In the genomic region with DNA sequence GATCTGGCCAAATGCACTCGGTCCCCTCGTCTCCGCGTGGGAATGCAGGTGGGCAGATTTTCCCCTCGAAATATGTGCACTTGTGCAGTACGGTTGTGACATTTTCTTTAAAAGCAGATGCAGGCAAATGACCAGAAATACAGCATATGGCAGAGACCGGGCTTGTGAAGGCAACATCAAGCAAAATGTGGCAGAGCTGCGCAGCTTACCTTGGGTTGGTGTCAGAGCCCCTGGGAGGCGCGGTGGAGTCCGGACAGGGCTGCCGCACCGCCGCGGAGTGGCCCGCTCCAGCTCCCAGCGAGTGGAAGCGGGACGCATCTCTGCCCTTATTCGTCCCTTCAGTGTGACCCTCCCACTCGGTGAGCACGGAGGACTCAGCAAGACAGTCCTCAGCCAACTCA, we compare ENCODE assay signal across 8 mouse cellular contexts. TPM values are rescaled to one million over a fixed set of nuclear protein-coding genes. Genes with fewer than 3 reads are reported as not detected.
DNase-seq lines count a peak whose midpoint lies in the region; ATAC-seq and TF ChIP-seq lines count a peak whose summit lies in the region.

A gene (minus strand): TSS at position 332 of the 401 bp plus-strand sequence.

- peak; percentile 53; the same call in 1 of the 2 replicates for ATAC-seq in lung, embryonic 14.5 days (ENCODE audit: insufficient read depth)
- ATAC-seq in granulocyte monocyte progenitor cell, adult 5-6 weeks (replicated peaks; ENCODE audit: poor library complexity, severe bottlenecking): peak; percentile 83
- ATAC-seq in midbrain, embryonic 14.5 days (ENCODE audit: low FRiP score, low TSS enrichment): peak; percentile 72
- ATAC-seq in erythroid progenitor cell, adult 5-6 weeks (replicated peaks; ENCODE audit: low FRiP score, poor library complexity, severe bottlenecking): no peak

- peaks cover 38% of the 10 kb centered on the region for H3K27me3 ChIP-seq in lung, embryonic 14.5 days (ENCODE audit: insufficient read depth, low read length)
- peaks cover 41% of the 10 kb centered on the region for H3K27me3 ChIP-seq in midbrain, embryonic 14.5 days (ENCODE audit: control insufficient read depth, insufficient read depth, low read length)

- DNase-seq in lung, embryonic 14.5 days: peak; percentile 8
- DNase-seq in lung, adult 18-20 months: no peak
- DNase-seq in cerebellum, postnatal 14 days: peak; percentile 65 to 76
- peak; percentile 27 to 64 for DNase-seq in left cerebral cortex, adult 18-20 months (ENCODE audit: low spot score in 2 of 2)
- DNase-seq in midbrain, embryonic 14.5 days: peak; percentile 54
- DNase-seq in ovary, adult 18-20 months (ENCODE audit: low spot score): no peak

- H3K4me2 ChIP-seq in lung, embryonic 14.5 days: peak within 1 kb of the TSS; percentile 97
- peak within 1 kb of the TSS; percentile 99 for H3K4me2 ChIP-seq in midbrain, embryonic 14.5 days (ENCODE audit: low read length)

- H3K27ac ChIP-seq in lung, embryonic 14.5 days (ENCODE audit: low read depth): no peak within 1 kb of the TSS
- H3K27ac ChIP-seq in midbrain, embryonic 14.5 days (replicated peaks; ENCODE audit: low read depth, low read length): no peak within 1 kb of the TSS

- WGBS in lung, embryonic 14.5 days: 2% methylated on average over 22 of the region's 22 CpGs
- 2% methylated on average over 22 of the region's 22 CpGs for WGBS in midbrain, embryonic 14.5 days

- H3K4me1 ChIP-seq in lung, embryonic 14.5 days (ENCODE audit: insufficient read depth): no peaks in the 10 kb centered on the region
- peaks cover 7% of the 10 kb centered on the region; the same call in 1 of the 2 replicates for H3K4me1 ChIP-seq in midbrain, embryonic 14.5 days (ENCODE audit: control insufficient read depth, insufficient read depth, low read length)

- peak within 1 kb of the TSS; percentile 52 for H3K4me3 ChIP-seq in lung, embryonic 14.5 days (ENCODE audit: low read depth, low read length)
- peak within 1 kb of the TSS; percentile 59 for H3K4me3 ChIP-seq in midbrain, embryonic 14.5 days (replicated peaks; ENCODE audit: low read depth, low read length)

- H3K36me3 ChIP-seq in lung, embryonic 14.5 days (ENCODE audit: insufficient read depth): no peaks in the 10 kb centered on the region
- H3K36me3 ChIP-seq in midbrain, embryonic 14.5 days (ENCODE audit: control insufficient read depth, insufficient read depth, low read length): no peaks in the 10 kb centered on the region

- TF ChIP-seq CTCF in lung, embryonic 14.5 days (IDR thresholded peaks at IDR 0.05; ENCODE audit: low read depth): no peak

- peak within 1 kb of the TSS; percentile 48; the same call in 1 of the 2 replicates for H3K9ac ChIP-seq in lung, embryonic 14.5 days
- peak within 1 kb of the TSS; percentile 57 for H3K9ac ChIP-seq in midbrain, embryonic 14.5 days (replicated peaks; ENCODE audit: low read length)

- H3K9me3 ChIP-seq in lung, embryonic 14.5 days (ENCODE audit: low read depth, low read length): no peaks in the 10 kb centered on the region
- H3K9me3 ChIP-seq in midbrain, embryonic 14.5 days (ENCODE audit: control insufficient read depth, low read length): no peaks in the 10 kb centered on the region

RNA-seq across cellular contexts. Expression of the gene that starts here (rescaled TPM):
- polyA plus RNA-seq in lung, embryonic 14.5 days (2014; fragmentation: Nextera tagmentation; extraction: Ambion mirVana): 0.07 TPM in 1 of 2 replicates, not detected in the other
- not detected in 2 replicates for total RNA-seq in granulocyte monocyte progenitor cell, adult 5-6 weeks (2014; fragmentation: Nextera tagmentation)
- total RNA-seq in granulocyte monocyte progenitor cell, adult 5-6 weeks (2017): 0.04 and 0.72 TPM in 2 replicates
- 10 to 100 TPM; 25.5 to 28.9 TPM for total RNA-seq in left cerebral cortex, adult 18-20 months (2021)
- polyA plus RNA-seq in midbrain, embryonic 14.5 days (2014; fragmentation: Nextera tagmentation; extraction: Ambion mirVana): 1.00 and 1.2 TPM in 2 replicates
- 0.84 TPM in 1 of 2 replicates, not detected in the other for total RNA-seq in erythroid progenitor cell, adult 5-6 weeks (2015; ENCODE audit: low replicate concordance)
- 0.51 TPM in 1 of 2 replicates, not detected in the other for total RNA-seq in erythroid progenitor cell, adult 5-6 weeks (2017; ENCODE audit: low replicate concordance)

Comparison
In these comparisons a context has a peak if more than half of its experiments do, and no peak if none do; other contexts are left out.
1. RNA of the gene that starts here (total RNA-seq): 25.5 to 28.9 TPM in left cerebral cortex, adult 18-20 months; 0.51 to 0.84 TPM in erythroid progenitor cell, adult 5-6 weeks and 0.04 to 0.72 TPM in granulocyte monocyte progenitor cell, adult 5-6 weeks; every median in the first group is over 10 times any median in the second.
2. Peak in DNase-seq, ATAC-seq, H3K4me3 ChIP-seq, H3K9ac ChIP-seq and H3K4me2 ChIP-seq in lung, embryonic 14.5 days; RNA of the gene not detected or under 1 TPM.
3. Peak in ATAC-seq in granulocyte monocyte progenitor cell, adult 5-6 weeks; RNA of the gene not detected or under 1 TPM.
4. DNase-seq: peak in cerebellum, postnatal 14 days (2 of 2), left cerebral cortex, adult 18-20 months (2 of 2) and midbrain, embryonic 14.5 days (single experiment); none in lung, adult 18-20 months (0 of 2) and ovary, adult 18-20 months (single experiment).